Mouse (Mus musculus) myocyte (in vitro differentiated cells): ENCODE data around the gene Npw.

Experiments
- E2F4 ChIP-seq: IDR thresholded peaks from one replicate; pipeline ENCODE4 v1.6.1; 2011; ENCODE audit warnings: mild to moderate bottlenecking, control low read depth, moderate library complexity; ENCODE audit not compliant: insufficient read depth
- POLR2A ChIP-seq: IDR thresholded peaks from one replicate; pipeline ENCODE4 v1.6.1; 2011; ENCODE audit warnings: low read depth, mild to moderate bottlenecking, control low read depth, moderate library complexity; ENCODE audit not compliant: insufficient read length
- REST ChIP-seq: IDR thresholded peaks from one replicate; pipeline ENCODE4 v1.6.1; 2011; ENCODE audit warnings: mild to moderate bottlenecking, control low read depth, moderate library complexity; ENCODE audit not compliant: insufficient read depth, insufficient read length
- SRF ChIP-seq: IDR thresholded peaks from one replicate; pipeline ENCODE4 v1.6.1; 2011; ENCODE audit warnings: low read depth; ENCODE audit not compliant: control insufficient read depth, insufficient read length
- TCF3 ChIP-seq: IDR thresholded peaks from one replicate; pipeline ENCODE4 v1.6.1; 2011; ENCODE audit warnings: low read depth, control low read depth; ENCODE audit not compliant: insufficient read length
- USF1 ChIP-seq: IDR thresholded peaks from one replicate; pipeline ENCODE4 v1.6.1; 2011; ENCODE audit warnings: low read depth, mild to moderate bottlenecking, control low read depth, moderate library complexity

DNA sequence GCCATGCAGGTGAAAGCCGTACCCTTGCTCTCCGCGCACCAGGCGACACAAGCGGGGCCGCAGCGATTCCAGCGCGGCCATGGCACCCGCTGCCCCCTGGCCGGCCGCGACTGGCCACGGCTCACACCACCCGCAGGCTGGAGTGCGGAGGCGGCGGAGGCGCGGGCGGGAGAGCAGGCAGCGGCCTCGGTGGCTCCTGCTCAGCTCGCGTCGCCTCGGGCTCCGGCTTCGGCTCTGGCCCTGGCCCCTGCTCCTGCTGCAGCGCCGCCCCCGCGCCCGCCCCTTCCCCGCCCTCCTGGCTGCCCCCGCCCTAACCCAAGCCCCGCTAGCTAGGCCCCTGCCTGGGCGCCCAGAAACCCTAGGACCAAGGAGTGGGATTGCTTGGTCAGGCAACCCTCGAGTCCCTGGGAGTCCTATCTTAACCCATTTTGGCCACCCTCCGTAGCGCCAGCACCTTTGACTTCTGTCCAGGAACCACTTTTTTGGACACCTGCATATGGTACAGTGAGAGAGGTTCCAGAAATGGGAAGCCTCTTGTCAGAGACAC, 8.1 kb downstream of the Npw start, which contains the start of gene Slc9a3r2:
- TF ChIP-seq E2F4: no peak
- TF ChIP-seq TCF3: no peak
- peak; percentile 60 for TF ChIP-seq POLR2A
- no peak for TF ChIP-seq REST
- no peak for TF ChIP-seq SRF
- no peak for TF ChIP-seq USF1
